Mouse (Mus musculus) lung, adult 18-20 months (tissue): ENCODE results near the gene Fbxo44.
"Not testable (repeated sequence)": the region's sequence is repeated elsewhere in the genome, so short reads cannot be mapped to it uniquely, and the experiment has no call there.

Experiments used
- DNase-seq, 2 experiments: peaks; one replicate each; pipeline ENCODE4 v3.0.0; 2022; ENCODE audit warnings: mixed read lengths in 2 of 2

Gene Fbxo44

DNA sequence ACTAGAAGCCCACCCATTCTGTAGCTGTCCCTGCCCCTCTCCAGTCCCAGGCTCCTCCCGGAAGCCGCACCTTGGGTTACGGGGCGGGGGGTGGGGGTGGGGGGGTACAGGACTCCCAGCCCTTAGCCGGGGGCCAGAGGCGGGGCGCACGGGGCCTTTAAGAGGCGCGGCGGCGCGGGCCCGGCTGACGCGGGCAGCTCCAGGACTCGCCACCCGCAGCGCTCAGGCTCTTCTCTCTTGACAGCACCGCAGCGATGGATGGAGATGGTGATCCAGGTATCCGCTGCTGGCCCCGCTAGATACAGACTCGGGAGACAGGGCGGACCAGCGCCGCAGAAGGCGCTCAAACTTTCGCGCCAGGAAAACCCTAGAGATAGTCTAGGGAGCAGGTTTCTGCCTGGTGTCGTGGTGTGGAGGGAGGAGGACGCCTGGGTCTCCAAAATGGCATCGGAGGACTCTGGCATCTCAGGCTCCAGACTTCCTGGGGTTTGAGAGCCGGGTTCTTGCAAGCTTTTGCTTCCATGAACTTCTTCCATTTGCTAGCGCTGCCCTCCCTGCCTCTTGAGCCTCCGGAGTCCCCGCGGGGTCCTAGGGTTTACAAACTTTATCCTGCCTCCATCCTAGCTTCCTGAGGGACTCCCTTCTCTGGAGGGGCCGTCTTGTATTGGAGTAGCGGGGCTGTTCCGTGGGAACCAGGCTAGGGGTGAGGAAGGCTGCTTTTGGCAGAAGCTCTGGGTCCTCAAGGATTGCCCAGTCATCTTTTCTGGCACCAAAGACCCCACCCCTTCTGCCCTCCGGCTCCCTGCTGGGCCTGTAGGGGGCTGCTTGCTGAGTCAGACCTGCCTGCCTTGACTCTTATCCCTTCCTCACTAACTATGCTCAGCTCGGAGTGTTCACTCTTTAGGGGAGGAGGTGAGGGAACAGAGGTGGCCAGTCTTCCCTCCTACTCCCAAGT, at the start of gene Fbxo44, which contains the start of gene Fbxo2:
Gene Fbxo44 (minus strand): TSS at position 47 of the 955 bp plus-strand sequence.
Gene Fbxo2 (plus strand): TSS at position 186 of the 955 bp plus-strand sequence.
- DNase-seq, result no peak

DNA sequence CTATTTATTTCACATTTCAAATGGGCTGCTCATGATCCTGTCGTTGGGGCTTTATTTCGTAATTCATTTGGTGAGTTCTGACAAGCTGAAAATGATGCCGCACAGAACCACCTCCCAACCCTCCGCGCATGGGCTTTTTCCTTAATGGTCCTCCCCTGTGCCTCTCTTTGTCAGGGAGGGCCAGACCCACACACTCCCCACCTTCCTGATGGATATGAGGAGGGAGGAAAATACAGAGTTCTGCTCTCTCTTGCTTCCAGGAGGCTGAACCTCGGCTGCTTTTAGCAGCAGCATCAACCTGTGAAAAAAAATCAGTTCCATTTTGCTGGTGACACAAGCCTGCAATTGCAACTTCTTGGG, 44.6 kb upstream of the Fbxo44 start:
- no peak for DNase-seq

- DNase-seq, result no peak
Observed at GRCm38 (mm10) chr4:148204061-148204872, 44.0 kb upstream of the Fbxo44 start.

DNA sequence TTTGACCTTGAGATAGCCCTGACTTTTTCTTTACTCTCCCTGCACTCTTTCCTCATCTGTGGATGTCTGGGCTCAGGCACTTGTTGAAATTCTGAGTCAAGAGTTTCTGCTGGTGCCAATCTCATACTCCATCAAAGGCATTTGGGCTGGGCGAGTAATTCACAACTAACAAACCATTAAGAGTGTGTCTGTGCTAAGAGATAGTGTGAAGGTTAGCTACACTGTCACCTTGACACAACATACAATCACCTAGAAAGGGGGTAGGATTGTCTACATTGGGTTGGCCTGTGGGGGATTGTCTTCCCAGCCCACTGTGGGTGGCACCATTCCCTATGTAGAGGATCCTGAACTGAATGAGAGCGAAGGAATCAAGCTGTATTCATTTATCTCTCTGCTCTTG, 43.3 kb upstream of the Fbxo44 start:
- no peak for DNase-seq

- DNase-seq, result no peak
Observed at GRCm38 (mm10) chr4:148198721-148199120, 38.4 kb upstream of the Fbxo44 start.

- DNase-seq, result no peak
Observed at GRCm38 (mm10) chr4:148194400-148194799, 34.1 kb upstream of the Fbxo44 start.

DNA sequence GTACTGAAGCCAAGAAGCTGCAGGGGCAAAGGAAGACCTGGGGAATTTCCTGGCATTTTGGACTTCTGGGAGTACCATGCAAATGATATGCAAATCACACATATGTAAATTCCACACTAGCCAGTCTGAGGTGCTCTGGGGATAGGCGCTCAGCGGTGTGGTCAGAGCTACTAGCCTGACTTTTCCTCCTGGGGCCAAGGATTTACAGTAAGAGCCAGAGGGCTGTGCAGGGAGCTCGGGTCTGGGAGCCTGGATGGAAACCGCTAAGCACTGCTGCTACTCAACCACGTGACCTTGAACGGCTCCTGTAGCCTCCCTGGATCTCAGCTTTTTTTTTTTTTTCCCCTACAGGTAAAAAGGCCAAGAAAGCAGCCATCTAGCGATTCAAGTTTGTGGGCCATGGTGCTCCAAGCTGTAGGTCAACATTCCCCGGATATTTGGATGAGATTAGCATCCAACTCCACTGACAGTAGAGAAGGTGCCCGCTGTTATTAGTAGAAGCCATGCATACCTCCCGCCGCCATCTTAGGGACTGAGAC, 32.5 kb upstream of the Fbxo44 start:
- DNase-seq, result no peak

- DNase-seq, result not testable (repeated sequence)
Observed at GRCm38 (mm10) chr4:148188767-148189166, 28.5 kb upstream of the Fbxo44 start.

DNA sequence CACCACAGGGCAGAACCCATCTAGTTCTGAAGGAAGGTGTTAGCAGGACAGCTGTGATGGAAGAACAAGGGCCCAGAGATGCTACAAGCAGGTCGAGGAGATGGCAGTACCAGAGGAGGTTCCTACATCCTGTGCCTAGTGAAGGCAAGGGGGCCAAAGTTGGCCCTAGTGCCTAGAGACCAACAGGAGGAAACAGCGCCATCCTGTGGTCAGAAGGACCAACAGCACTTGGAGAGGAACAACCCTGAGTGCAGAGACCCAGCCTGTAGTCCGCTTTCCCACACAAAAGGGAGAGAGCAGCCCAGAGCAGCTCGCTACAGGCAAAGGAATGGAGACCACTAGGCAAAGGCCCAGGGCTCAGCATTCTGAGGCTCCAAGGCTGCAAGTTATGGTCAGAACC, 25.5 kb upstream of the Fbxo44 start:
- no peak for DNase-seq

DNA sequence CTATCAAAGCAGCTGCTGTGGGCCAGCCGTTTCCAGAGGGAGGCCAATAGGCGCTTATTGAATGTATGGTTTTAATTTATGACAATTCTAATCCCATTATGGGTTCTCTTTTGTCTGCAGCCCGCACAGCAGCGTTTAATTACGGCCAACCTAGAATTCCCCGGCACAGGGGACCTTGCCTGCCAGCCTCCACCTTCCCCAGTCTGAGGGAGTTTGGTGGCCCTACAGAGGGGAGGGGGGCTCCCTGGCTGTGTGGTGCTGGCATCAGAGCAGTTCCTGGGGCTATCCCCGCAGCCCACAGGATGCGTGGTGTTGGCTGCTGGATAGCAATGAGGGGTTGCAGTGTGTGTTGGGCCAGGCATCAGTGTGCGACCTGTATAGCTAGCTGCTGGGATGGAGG, 24.3 kb upstream of the Fbxo44 start:
- no peak for DNase-seq

GRCm38 (mm10) chr4:148182363-148182762, 22.1 kb upstream of the Fbxo44 start:
- no peak for DNase-seq

DNA sequence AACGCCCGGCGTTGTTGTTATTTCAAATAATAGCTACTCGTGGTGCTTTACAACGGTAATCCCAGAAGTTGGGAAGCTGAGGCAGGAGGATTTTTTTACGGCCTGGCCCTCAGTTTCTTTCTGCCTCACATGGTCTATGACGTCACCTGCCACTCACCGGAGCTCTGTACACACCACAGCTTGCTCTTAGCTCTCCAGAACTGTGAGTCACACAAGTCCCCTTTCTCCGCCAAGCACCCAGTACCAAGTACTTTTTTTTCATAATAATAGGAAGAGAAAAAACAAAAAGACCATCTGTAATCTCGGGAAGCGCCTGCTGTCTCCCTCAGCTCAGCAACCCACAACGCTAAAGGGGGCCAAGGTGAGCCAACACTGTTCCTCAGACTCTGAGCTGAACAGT, 21.2 kb upstream of the Fbxo44 start:
- no peak for DNase-seq

GRCm38 (mm10) chr4:148177716-148178115, 17.4 kb upstream of the Fbxo44 start:
- DNase-seq, result no peak

GRCm38 (mm10) chr4:148176603-148177002, 16.3 kb upstream of the Fbxo44 start:
- not testable (repeated sequence) for DNase-seq

GRCm38 (mm10) chr4:148174495-148174862, 14.2 kb upstream of the Fbxo44 start:
- DNase-seq, result no peak

DNA sequence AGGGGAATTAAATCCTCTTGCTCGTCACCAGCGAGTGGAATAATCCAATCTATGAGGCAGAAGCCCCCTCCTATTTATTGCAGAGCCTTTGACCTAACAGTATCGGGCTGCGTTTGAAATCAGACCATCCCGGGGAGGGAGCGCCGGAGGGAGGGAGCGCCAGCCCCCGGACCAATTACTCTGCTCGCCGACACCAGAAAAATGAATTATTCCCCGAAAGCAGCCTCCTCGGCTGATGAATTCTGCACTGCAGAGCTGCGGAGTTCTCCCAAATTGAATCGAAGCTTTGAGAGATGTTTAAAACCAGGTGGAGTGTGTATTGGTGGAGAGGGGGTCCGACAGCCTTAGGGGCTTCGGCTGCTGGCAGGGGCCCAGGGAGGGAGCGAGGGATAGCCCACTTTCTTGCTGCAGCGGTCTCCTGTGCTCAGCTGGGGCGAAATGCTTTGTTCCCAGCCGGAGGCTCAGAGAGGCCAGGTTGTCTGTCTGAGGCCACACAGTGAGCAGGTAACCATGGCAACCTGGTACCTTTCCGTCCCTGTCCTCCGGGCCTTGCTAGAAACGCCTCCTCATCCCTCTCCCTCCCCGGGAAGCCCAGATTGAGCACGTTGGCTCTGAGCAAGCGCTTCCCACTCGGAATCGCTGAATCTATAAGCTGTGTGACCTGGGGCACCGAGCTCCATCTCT, 13.7 kb upstream of the Fbxo44 start:
- DNase-seq, result no peak

DNA sequence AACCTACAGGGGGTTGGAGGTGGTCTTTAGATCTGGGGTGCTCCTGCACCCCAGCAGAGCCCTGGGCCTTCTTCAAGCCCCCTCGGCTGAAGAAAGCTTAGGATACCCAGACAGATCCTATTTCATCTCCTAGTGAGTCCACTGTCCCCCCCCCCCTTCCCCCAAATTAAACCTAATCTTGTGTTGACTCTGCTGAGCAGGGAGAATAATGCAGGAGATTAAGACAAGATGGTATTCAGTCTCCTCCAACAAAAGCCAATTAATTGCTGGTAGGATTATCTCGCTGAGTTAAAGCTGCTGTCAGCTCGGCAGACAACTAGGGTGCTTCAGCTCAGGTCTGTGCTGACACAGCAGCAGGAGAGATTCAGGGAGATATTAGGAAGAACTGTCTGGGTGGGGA, 11.0 kb upstream of the Fbxo44 start:
- DNase-seq, result no peak

- DNase-seq, result no peak
Observed at GRCm38 (mm10) chr4:148170842-148171241, 10.6 kb upstream of the Fbxo44 start.

GRCm38 (mm10) chr4:148169586-148169985, 9.3 kb upstream of the Fbxo44 start:
- no peak for DNase-seq

GRCm38 (mm10) chr4:148168287-148168686, 8.0 kb upstream of the Fbxo44 start:
- DNase-seq, result peak; percentile 39 to 59

- peak; percentile 56 to 72 for DNase-seq
Observed at GRCm38 (mm10) chr4:148166986-148167385, 6.7 kb upstream of the Fbxo44 start.

- no peak for DNase-seq
Observed at GRCm38 (mm10) chr4:148166431-148166830, 6.1 kb upstream of the Fbxo44 start.

- DNase-seq, result no peak
Observed at GRCm38 (mm10) chr4:148165551-148165950, 5.3 kb upstream of the Fbxo44 start.
